Mouse (Mus musculus) retina, embryonic 14.5 days (tissue): Measurements from ENCODE around the gene Frmd7.

Experiments used
- DNase-seq: peaks from one replicate; pipeline ENCODE4 v3.0.0-alpha.2; 2015; ENCODE audit warnings: low spot score

The Frmd7 gene

GRCm38 (mm10) chrX:50864734-50865133 lies 77.8 kb downstream of the Frmd7 start:
- no peak for DNase-seq

DNA sequence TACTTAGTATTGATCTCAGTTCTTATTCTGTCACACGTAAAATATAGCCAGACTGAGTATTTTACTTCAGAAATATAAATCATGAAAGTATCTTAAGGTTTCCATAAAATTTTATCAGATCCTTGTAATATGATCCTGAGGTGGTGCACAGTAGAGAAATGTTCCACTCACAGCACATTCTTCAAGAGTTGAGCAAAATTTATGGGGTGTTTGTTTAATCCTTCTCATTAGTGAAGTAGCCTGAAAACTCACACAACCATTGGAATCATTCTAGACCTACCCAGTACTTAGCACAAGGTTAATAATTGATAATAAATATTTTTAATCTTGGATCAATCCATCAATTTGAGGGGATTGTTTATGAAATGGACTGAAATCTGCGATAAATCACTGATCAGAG lies 78.7 kb downstream of the Frmd7 start:
- DNase-seq: no peak

GRCm38 (mm10) chrX:50850428-50851184 lies 91.9 kb downstream of the Frmd7 start:
- DNase-seq: no peak
